Mouse (Mus musculus): ENCODE measurements at regions not wholly inside any gene's neighbourhood (a gene's known extent, or its start where the extent isn't known, plus 50 kb on each side); places are given as distances from the start of the nearest gene placed in this dataset.

DNA sequence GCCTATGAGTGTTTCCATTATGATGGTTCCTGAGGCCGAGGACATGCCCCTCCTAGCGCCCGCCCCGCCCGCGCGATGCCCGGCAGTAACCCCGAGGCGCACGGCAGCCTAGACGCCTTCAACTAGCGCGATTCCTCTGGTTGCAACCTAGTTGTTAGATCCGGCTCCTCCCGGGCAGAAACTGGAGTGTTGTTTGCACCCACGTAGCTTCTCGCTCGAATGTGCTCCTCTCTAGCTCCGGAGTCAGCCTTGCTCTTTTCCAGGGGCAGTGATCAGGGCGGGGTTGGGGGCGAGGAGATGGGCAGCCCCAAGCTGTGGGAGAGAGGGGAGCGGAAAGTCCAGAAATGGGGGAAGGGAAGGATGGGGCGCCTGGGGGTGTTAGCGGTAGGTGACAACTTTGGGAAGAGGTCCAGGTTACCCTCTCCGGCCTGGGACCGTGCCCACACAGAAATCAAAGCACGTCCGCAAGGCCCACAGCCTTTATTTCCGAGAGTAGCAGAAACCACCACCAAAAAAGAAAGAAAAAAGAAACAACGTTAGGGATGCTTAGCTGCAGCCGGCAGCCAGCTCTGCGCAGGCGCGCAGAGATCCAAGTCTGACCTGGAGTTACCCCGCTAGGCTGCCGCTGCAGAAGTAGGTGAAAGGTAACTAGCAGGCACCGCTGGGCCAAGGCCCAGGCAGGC is 58.1 kb upstream of the Abca1 start:
- ATAC-seq: peak; percentile 92

GRCm38 (mm10) chr4:53212541-53212940 is 52.8 kb upstream of the Abca1 start:
- no peak for ATAC-seq

DNA sequence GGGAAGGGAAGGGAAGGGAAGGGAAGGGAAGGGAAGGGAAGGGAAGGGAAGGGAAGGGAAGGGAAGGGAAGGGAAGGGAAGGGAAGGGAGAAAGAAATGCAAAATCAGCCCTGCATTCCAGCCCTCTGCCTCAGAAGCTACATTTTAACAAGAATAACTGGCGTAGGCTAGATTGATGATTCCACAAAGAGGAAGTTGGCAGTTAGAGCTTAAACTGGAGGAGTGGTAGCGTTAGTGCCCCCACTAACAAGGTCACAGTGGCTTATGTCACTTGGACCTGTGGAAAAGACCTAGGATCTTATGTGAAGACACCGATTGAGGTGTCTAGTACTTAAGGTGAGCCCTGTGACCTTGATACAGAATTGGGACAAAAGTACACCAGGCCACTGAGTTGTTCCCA is 51.0 kb upstream of the Abca1 start:
- ATAC-seq: no peak
